Mouse (Mus musculus) urinary bladder, postnatal 4 days (tissue): ENCODE results near the gene Cask.
"Not testable (repeated sequence)": the region's sequence is repeated elsewhere in the genome, so short reads cannot be mapped to it uniquely, and the experiment has no call there.

ENCODE experiments used
- DNase-seq, 2 experiments: peaks; one replicate each; pipeline ENCODE4 v3.0.0; 2021 to 2022; ENCODE audit warnings: low spot score in 2 of 2

The Cask gene

GRCm38 (mm10) chrX:13851285-13851684, at the start of gene Cask:
Gene Cask (minus strand): TSS chrX:13851367.
- DNase-seq: no peak

GRCm38 (mm10) chrX:13889976-13890375, 38.8 kb upstream of the Cask start:
- no peak for DNase-seq

- no peak for DNase-seq
Measured at GRCm38 (mm10) chrX:13884348-13884747, 33.2 kb upstream of the Cask start.

DNA sequence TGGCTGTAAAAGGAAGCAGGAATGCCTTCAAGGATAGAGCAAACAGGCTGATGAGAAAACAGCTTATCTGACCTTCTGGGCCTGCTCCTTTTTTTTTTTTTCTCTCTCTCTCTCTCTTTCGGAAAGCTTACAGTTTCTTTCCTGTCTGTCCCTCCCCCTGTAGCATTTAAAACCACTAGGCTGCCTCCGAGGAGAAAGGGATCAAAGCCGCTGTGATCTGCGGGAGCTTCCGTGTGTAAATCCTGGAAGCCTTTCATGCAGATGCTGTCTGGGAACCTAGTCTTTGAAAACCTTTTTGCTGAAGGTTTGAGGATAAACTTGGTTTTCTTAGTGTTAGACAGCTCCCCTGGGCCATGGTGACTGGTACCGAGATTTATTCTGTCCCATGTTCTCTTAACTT, 30.8 kb upstream of the Cask start:
- no peak for DNase-seq

GRCm38 (mm10) chrX:13860145-13860544, 9.0 kb upstream of the Cask start:
- no peak for DNase-seq

DNA sequence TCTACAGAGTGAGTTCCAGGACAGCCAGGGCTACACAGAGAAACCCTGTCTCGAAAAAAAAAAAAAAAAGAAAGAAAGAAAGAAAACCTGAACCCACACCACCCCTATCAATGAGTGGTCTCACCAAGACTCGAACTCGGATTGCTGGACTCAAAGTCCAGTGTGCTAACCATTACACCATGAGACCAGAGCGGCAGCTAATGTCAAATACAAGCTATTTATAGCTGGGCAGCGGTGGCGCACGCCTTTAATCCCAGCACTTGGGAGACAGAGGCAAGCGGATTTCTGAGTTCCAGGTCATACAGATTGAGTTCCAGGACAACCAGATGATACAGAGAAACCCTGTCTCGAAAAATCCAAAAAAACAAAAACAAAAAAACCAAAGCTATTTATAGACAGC, 7.9 kb upstream of the Cask start:
- no peak for DNase-seq

DNA sequence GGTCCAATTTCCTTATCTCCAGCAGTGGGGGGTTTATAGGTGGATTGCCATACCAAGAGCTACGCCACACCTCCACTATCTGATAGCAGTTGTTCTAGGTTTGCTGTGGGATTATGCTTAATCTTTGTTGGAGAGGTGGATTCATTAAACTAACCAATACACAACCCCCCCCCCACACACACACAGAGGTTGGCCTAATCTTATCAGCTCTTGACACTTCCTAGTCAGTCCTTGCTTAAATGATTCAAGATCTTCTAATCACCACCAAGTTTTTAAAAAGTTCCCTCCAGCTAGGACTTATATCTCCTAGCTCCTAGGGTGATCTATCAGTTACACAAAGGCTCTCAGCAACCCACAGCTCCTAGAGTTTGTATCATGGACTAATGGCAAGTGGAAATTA, 2.7 kb downstream of the Cask start:
- no peak for DNase-seq

GRCm38 (mm10) chrX:13847502-13847851, 3.7 kb downstream of the Cask start:
- no peak for DNase-seq

- peak; percentile 87 to 88 for DNase-seq
Measured at GRCm38 (mm10) chrX:13846653-13847501, 4.3 kb downstream of the Cask start.

GRCm38 (mm10) chrX:13845858-13846652, 5.1 kb downstream of the Cask start:
- DNase-seq: peak; percentile 30 to 63

DNA sequence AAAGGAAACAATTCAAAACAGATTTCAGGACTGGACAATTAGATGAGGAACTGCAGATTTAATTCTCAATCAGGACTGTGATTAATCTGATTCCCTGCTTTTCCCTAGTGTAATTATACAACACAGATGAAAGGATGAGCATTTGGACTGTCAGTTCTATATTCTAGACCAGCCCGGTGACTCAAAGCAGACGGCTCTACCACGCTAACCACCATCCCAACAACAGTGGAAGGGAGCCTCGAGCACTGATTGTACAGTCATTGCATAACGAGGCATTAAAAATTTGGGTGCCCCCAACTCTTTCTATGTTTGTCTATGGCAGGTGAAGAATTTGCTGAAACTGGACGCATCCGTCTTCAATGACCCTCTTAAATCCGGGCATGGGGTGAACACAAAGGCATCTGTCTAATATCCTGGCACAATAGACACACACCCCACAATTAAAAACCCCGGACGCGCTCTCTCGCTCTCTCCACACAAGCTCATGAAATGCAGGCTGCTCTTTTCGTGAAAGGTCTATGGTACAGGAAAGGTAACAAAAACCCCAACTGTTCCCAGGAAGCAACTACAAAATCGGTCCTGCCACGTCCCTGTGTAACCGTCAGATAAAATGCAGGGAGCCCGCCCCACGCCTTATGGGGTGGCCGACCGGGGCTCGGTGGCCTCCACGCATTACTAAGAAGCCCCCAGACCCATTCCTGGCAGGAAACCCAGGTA, 5.9 kb downstream of the Cask start:
- DNase-seq: peak in 1 of 2 experiments; percentile 14

DNA sequence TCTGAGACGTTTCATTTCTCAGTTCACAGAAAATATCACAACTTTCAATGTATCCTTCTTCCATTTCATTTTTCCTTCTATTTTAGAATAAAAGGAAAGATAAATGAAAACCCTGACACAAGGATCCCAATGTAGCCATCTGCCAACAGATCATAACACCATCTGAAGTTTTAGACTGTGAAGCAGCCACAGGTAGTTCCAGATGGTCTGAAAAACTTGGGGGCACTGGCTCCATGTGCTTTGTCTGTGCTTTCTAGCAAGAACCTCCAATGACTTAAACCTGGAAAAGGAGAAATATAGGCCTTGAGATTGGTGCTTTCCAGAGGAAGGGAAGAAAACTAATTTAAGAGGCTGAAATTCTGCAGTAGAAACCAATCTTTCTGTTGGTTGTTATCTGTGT, 28.4 kb downstream of the Cask start:
- DNase-seq: no peak

DNA sequence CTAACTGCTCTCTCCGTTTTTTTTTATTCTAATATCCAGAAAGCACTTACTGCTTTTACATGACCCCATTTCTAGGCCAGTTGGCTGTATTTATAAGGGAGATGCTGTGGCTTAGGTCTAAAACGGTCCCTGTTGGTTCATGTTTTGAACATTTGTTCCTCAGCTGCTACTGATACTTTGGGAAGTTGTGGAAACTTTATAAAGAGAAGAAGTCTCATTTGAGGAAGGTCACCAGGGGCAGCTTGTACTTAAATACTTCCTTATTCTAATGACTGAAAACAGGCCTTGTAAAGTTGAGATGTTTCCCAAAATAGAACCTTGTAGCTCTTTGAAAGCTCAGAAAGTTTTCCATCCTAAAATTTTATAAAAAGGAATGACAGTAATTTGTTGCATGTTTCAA, 52.4 kb downstream of the Cask start:
- no peak for DNase-seq

- DNase-seq: no peak
Measured at GRCm38 (mm10) chrX:13765672-13766071, 85.5 kb downstream of the Cask start.

DNA sequence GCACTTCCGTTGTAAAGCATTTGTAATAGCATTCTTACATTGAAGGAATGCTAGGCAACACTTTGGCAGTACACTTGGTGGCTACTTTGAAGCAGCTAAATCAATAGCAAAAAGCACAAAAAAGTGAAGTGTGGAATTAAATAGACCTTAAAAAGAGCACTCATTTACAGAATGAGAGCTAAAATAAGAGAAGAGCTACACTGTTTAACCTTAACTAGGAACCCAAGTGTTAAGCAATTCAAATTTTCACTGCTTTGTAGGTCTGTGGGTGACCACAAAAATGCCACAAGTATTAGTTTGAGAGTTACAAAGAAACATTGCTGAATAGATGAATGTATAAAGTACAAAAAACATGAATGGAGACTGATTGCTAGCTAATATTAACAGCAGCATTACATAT, 86.1 kb downstream of the Cask start:
- DNase-seq: no peak

GRCm38 (mm10) chrX:13757279-13758005, 93.7 kb downstream of the Cask start:
- no peak for DNase-seq

DNA sequence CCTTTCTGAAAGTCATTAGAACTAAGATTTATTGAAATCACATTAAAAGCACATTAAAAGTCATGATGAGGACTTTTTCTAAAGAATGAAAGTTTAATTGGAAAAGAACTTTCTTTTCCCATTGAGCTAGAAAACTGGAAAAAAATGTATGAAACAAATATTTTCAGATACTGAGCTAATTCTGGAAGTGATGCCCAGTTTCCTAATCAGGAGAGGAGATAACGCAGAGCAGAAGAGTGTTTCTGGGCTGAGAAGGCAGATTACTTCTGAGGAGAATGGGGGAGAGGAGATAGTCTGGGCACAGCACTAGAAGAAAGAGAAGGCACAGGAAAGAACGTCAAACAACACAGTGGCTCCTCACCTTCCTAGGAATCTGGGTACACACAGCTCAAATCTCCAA, 110.1 kb downstream of the Cask start:
- DNase-seq: no peak

GRCm38 (mm10) chrX:13730785-13731184, 120.4 kb downstream of the Cask start:
- DNase-seq: not testable (repeated sequence)

- DNase-seq: no peak
Measured at GRCm38 (mm10) chrX:13729835-13730480, 121.2 kb downstream of the Cask start.

GRCm38 (mm10) chrX:13725573-13726403, 125.4 kb downstream of the Cask start:
- no peak for DNase-seq
